In the genomic region with DNA sequence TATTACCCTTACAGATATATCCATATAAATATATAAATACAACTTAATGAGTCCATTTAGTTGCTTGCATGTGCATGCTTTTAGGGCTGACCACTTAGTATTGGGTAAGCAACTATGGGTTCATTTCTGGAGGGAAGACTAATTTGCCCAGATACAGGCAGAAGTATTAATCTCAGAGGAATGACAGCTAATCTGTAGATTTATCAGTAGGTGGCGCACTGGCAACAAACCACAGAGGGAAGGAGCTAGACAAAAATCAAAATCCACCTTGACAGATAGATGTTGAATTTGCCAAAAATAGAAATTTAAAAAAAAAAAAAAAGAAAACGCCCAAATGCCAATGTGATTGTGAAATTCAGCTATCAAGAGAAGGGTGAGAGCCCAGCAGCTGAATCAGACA, we compare ENCODE assay signal across 12 mouse cellular contexts.
DNase-seq lines count a peak whose midpoint lies in the region; ATAC-seq and TF ChIP-seq lines count a peak whose summit lies in the region.
"Had no signal": no experiment of that assay in that cellular context is flagged by ENCODE, and none has a peak within 500 bp of the region (broad histone marks: within the 10 kb centered on the region; RNA-seq: fewer than 3 reads in every experiment).

No protein-coding gene starts in this region.

- no peak overlapping the region for H3K9ac ChIP-seq in forebrain, embryonic 14.5 days (ENCODE audit: low read length)
- H3K9ac ChIP-seq in MEL (ENCODE audit: control insufficient read depth, low read depth, low read length, poor library complexity, severe bottlenecking) = no peak overlapping the region
- no peak overlapping the region for H3K9ac ChIP-seq in lung, postnatal 0 days (replicated peaks; ENCODE audit: low read depth)
- H3K9ac ChIP-seq: embryonic facial prominence, embryonic 12.5 days; kidney, embryonic 15.5 days; neural tube, embryonic 15.5 days had no signal

- H3K36me3 ChIP-seq in forebrain, embryonic 14.5 days (ENCODE audit: control insufficient read depth, insufficient read depth, low read length) = no peaks in the 10 kb centered on the region
- H3K36me3 ChIP-seq in forebrain, embryonic 10.5 days (replicated peaks) = no peaks in the 10 kb centered on the region; the same call in 1 of the 2 replicates
- H3K36me3 ChIP-seq in MEL (ENCODE audit: control insufficient read depth in 1 of 2, insufficient read depth in 2 of 2, low read length in 2 of 2) = no peaks in the 10 kb centered on the region
- no peaks in the 10 kb centered on the region for H3K36me3 ChIP-seq in lung, postnatal 0 days (ENCODE audit: insufficient read depth, low read length)
- H3K36me3 ChIP-seq: embryonic facial prominence, embryonic 12.5 days; kidney, embryonic 15.5 days; neural tube, embryonic 15.5 days had no signal

- H3K27ac ChIP-seq in forebrain, embryonic 14.5 days (ENCODE audit: low read depth, low read length) = no peak overlapping the region
- H3K27ac ChIP-seq in forebrain, embryonic 10.5 days = no peak overlapping the region
- no peak overlapping the region for H3K27ac ChIP-seq in MEL (ENCODE audit: control insufficient read depth, low read depth, low read length)
- H3K27ac ChIP-seq in lung, postnatal 0 days (ENCODE audit: low read length) = no peak overlapping the region
- H3K27ac ChIP-seq: embryonic facial prominence, embryonic 12.5 days; kidney, embryonic 15.5 days; neural tube, embryonic 15.5 days had no signal

- no peaks in the 10 kb centered on the region for H3K79me2 ChIP-seq in MEL (ENCODE audit: control insufficient read depth, insufficient read depth, low read length, poor library complexity)

- peak; percentile 55 for DNase-seq in forebrain, embryonic 14.5 days (ENCODE audit: low spot score)
- DNase-seq in forebrain, embryonic 10.5 days (ENCODE audit: extremely low spot score, low spot score) = no peak
- DNase-seq in lung, adult 2 months = no peak
- no peak for DNase-seq in lung, postnatal 4 days
- DNase-seq in MEL (ENCODE audit: low read depth, low spot score) = no peak
- DNase-seq in lung, postnatal 0 days (ENCODE audit: low spot score) = peak; percentile 53
- DNase-seq in frontal cortex, postnatal 10 days (ENCODE audit: low spot score in 2 of 2) = no peak
- no peak for DNase-seq in B cell, adult 2 months
- DNase-seq: thymus, postnatal 25 days had no signal

- H3K27me3 ChIP-seq in forebrain, embryonic 14.5 days (replicated peaks; ENCODE audit: control insufficient read depth, insufficient read depth, low read length) = no peaks in the 10 kb centered on the region
- no peaks in the 10 kb centered on the region for H3K27me3 ChIP-seq in forebrain, embryonic 10.5 days (ENCODE audit: poor library complexity, severe bottlenecking)
- 0 out of 4 replicates have a peak, but pooled peaks cover 0 to 2% of the 10 kb centered on the region in 2 experiments for H3K27me3 ChIP-seq in MEL (ENCODE audit: control insufficient read depth in 1 of 2, insufficient read depth in 2 of 2, low read length in 2 of 2)
- H3K27me3 ChIP-seq in lung, postnatal 0 days (replicated peaks; ENCODE audit: insufficient read depth, low read length) = no peaks in the 10 kb centered on the region
- H3K27me3 ChIP-seq: embryonic facial prominence, embryonic 12.5 days; kidney, embryonic 15.5 days; neural tube, embryonic 15.5 days had no signal

- H3K4me2 ChIP-seq in forebrain, embryonic 14.5 days (ENCODE audit: low read length) = no peak overlapping the region
- H3K4me2 ChIP-seq in lung, postnatal 0 days (replicated peaks; ENCODE audit: low read depth, low read length) = no peak overlapping the region
- H3K4me2 ChIP-seq: embryonic facial prominence, embryonic 12.5 days; kidney, embryonic 15.5 days; neural tube, embryonic 15.5 days had no signal

- TF ChIP-seq EP300 in MEL (IDR thresholded peaks at IDR 0.05; ENCODE audit: low read depth in 1 of 2, low read length in 2 of 2) = no peak
- TF ChIP-seq EP300 in lung, postnatal 0 days (IDR thresholded peaks at IDR 0.05) = no peak

- WGBS in forebrain, embryonic 14.5 days = 36% methylated on average over 2 of the region's 2 CpGs
- 51% methylated on average over 2 of the region's 2 CpGs for WGBS in forebrain, embryonic 10.5 days
- 21% methylated on average over 2 of the region's 2 CpGs for WGBS in lung, adult 2 months
- WGBS in lung, postnatal 0 days = 22% methylated on average over 2 of the region's 2 CpGs

- TF ChIP-seq RAD21 in MEL (IDR thresholded peaks at IDR 0.05; ENCODE audit: low read depth, low read length) = peak; percentile 7; the same call in 1 of the 2 replicates

- H3K9me3 ChIP-seq in forebrain, embryonic 14.5 days (replicated peaks; ENCODE audit: control insufficient read depth, low read length) = no peaks in the 10 kb centered on the region
- no peaks in the 10 kb centered on the region for H3K9me3 ChIP-seq in forebrain, embryonic 10.5 days
- no peaks in the 10 kb centered on the region for H3K9me3 ChIP-seq in MEL (replicated peaks; ENCODE audit: insufficient read depth, low read length)
- no peaks in the 10 kb centered on the region for H3K9me3 ChIP-seq in lung, postnatal 0 days (ENCODE audit: low read length)
- H3K9me3 ChIP-seq: embryonic facial prominence, embryonic 12.5 days; kidney, embryonic 15.5 days; neural tube, embryonic 15.5 days had no signal

- TF ChIP-seq POLR2A in lung, adult 2 months (IDR thresholded peaks at IDR 0.05; ENCODE audit: borderline replicate concordance, extremely low read depth, low read depth, low read length) = no peak
- TF ChIP-seq POLR2A in MEL (IDR thresholded peaks at IDR 0.05; ENCODE audit: control insufficient read depth in 1 of 2, insufficient read depth in 1 of 2, low read depth in 1 of 2, low read length in 2 of 2, poor library complexity in 1 of 2) = no peak

- H3K4me1 ChIP-seq in forebrain, embryonic 14.5 days (ENCODE audit: control insufficient read depth, insufficient read depth, low read length) = no peaks in the 10 kb centered on the region
- peaks cover 8% of the 10 kb centered on the region; the same call in 1 of the 2 replicates for H3K4me1 ChIP-seq in forebrain, embryonic 10.5 days
- H3K4me1 ChIP-seq in lung, adult 2 months (ENCODE audit: control insufficient read depth, insufficient read depth, low read length) = no peaks in the 10 kb centered on the region; the same call in 1 of the 2 replicates
- H3K4me1 ChIP-seq in MEL (ENCODE audit: control insufficient read depth in 1 of 2, insufficient read depth in 2 of 2, low read length in 2 of 2) = no peaks in the 10 kb centered on the region
- H3K4me1 ChIP-seq in lung, postnatal 0 days (ENCODE audit: insufficient read depth, low read depth, low read length) = no peaks in the 10 kb centered on the region
- H3K4me1 ChIP-seq: kidney, embryonic 15.5 days; neural tube, embryonic 15.5 days had no signal

- no peak for ATAC-seq in forebrain, embryonic 14.5 days
- ATAC-seq in lung, postnatal 0 days = no peak; the same call in 1 of the 2 replicates

- H3K4me3 ChIP-seq in forebrain, embryonic 14.5 days (ENCODE audit: low read depth, low read length) = no peak overlapping the region
- no peak overlapping the region for H3K4me3 ChIP-seq in forebrain, embryonic 10.5 days
- no peak overlapping the region for H3K4me3 ChIP-seq in lung, adult 2 months (replicated peaks; ENCODE audit: extremely low read depth, low read depth, low read length)
- no peak overlapping the region for H3K4me3 ChIP-seq in MEL (ENCODE audit: control insufficient read depth in 1 of 2, insufficient read depth in 1 of 2, low read depth in 2 of 2, low read length in 2 of 2)
- H3K4me3 ChIP-seq in lung, postnatal 0 days (ENCODE audit: low read depth, low read length) = no peak overlapping the region
- H3K4me3 ChIP-seq: embryonic facial prominence, embryonic 12.5 days; kidney, embryonic 15.5 days; neural tube, embryonic 15.5 days had no signal

- 0 out of 2 replicates have a peak, but pooled peaks have one; percentile 1 for TF ChIP-seq CTCF in lung, adult 2 months (IDR thresholded peaks at IDR 0.05; ENCODE audit: insufficient read depth, low read length)
- TF ChIP-seq CTCF in MEL (IDR thresholded peaks at IDR 0.05 in 2 of 3, conservative IDR thresholded peaks at IDR 0.05 in 1 of 3; ENCODE audit: control insufficient read depth in 1 of 3, insufficient read depth in 1 of 3, low read depth in 2 of 3, low read length in 3 of 3, poor library complexity in 1 of 3, severe bottlenecking in 1 of 3) = peak in 1 of 3 experiments; percentile 32; a peak in 2 of 6 replicates
- TF ChIP-seq CTCF in lung, postnatal 0 days (IDR thresholded peaks at IDR 0.05) = peak; percentile 71

TF ChIP-seq in MEL, 35 proteins besides CTCF, POLR2A, EP300 and RAD21:
- TF ChIP-seq TBP (IDR thresholded peaks at IDR 0.05; ENCODE audit: low read depth, low read length) (no peak), SMC3 (IDR thresholded peaks at IDR 0.05; ENCODE audit: low read depth, low read length) (no peak), MEF2A (IDR thresholded peaks at IDR 0.05; ENCODE audit: extremely low read depth, insufficient replicate concordance, low read depth, low read length, poor library complexity, severe bottlenecking) (no peak), GATA1 (IDR thresholded peaks at IDR 0.05; ENCODE audit: low read depth, low read length) (no peak), JUND (IDR thresholded peaks at IDR 0.05; ENCODE audit: low read depth, low read length) (no peak), E2F4 (IDR thresholded peaks at IDR 0.05; ENCODE audit: borderline replicate concordance, low read depth, low read length) (no peak), TAL1 (IDR thresholded peaks at IDR 0.05; ENCODE audit: low read length) (no peak), BHLHE40 (IDR thresholded peaks at IDR 0.05; ENCODE audit: borderline replicate concordance, low read depth, low read length) (no peak), ELF1 (IDR thresholded peaks at IDR 0.05; ENCODE audit: low read depth, low read length) (no peak), ETS1 (IDR thresholded peaks at IDR 0.05; ENCODE audit: low read depth, low read length) (no peak), MXI1 (IDR thresholded peaks at IDR 0.05; ENCODE audit: low read depth, low read length) (no peak), ZMIZ1 (IDR thresholded peaks at IDR 0.05; ENCODE audit: low read depth, low read length) (no peak), MAX (IDR thresholded peaks at IDR 0.05; ENCODE audit: low read length) (no peak), TCF12 (IDR thresholded peaks at IDR 0.05; ENCODE audit: low read depth, low read length) (no peak), MAZ (IDR thresholded peaks at IDR 0.05; ENCODE audit: low read depth, low read length) (no peak)

Comparison
In these comparisons a context has a peak if more than half of its experiments do, and no peak if none do; other contexts are left out.
1. DNase-seq: peak in forebrain, embryonic 14.5 days (single experiment) and lung, postnatal 0 days (single experiment); none in forebrain, embryonic 10.5 days (single experiment), lung, adult 2 months (single experiment), lung, postnatal 4 days (0 of 2), MEL (single experiment), frontal cortex, postnatal 10 days (0 of 2) and B cell, adult 2 months (0 of 2).